Mouse (Mus musculus) layer of hippocampus, postnatal 36 days (tissue): ENCODE measurements at regions not wholly inside any gene's neighbourhood (a gene's known extent, or its start where the extent isn't known, plus 50 kb on each side); places are given as distances from the start of the nearest gene placed in this dataset.

ENCODE experiments used
- DNase-seq, 2 experiments: peaks; one replicate each; pipeline ENCODE4 v3.0.0; 2022

GRCm38 (mm10) chr2:61082640-61083039, 119.6 kb upstream of the Rbms1 start:
- no peak for DNase-seq

- peak in 1 of 2 experiments; percentile 4 for DNase-seq
Observed at GRCm38 (mm10) chr2:61080006-61080405, 117.0 kb upstream of the Rbms1 start.

GRCm38 (mm10) chr2:61071025-61071424, 108.0 kb upstream of the Rbms1 start:
- DNase-seq, result no peak

- DNase-seq, result no peak
Observed at GRCm38 (mm10) chr2:61067877-61068276, 104.9 kb upstream of the Rbms1 start.

GRCm38 (mm10) chr2:61062125-61062524, 99.1 kb upstream of the Rbms1 start:
- no peak for DNase-seq

- no peak for DNase-seq
Observed at GRCm38 (mm10) chr2:61060906-61061305, 97.9 kb upstream of the Rbms1 start.

GRCm38 (mm10) chr2:61058545-61059235, 95.7 kb upstream of the Rbms1 start:
- DNase-seq, result no peak

- no peak for DNase-seq
Observed at GRCm38 (mm10) chr2:61052296-61052695, 89.3 kb upstream of the Rbms1 start.

GRCm38 (mm10) chr2:61051808-61052207, 88.8 kb upstream of the Rbms1 start:
- no peak for DNase-seq

- no peak for DNase-seq
Observed at GRCm38 (mm10) chr2:61046111-61046767, 83.2 kb upstream of the Rbms1 start.

- no peak for DNase-seq
Observed at GRCm38 (mm10) chr2:61045467-61045866, 82.5 kb upstream of the Rbms1 start.

- no peak for DNase-seq
Observed at GRCm38 (mm10) chr2:61032920-61033319, 69.9 kb upstream of the Rbms1 start.

GRCm38 (mm10) chr2:61029706-61030105, 66.7 kb upstream of the Rbms1 start:
- no peak for DNase-seq

GRCm38 (mm10) chr2:61028578-61028977, 65.6 kb upstream of the Rbms1 start:
- no peak for DNase-seq

- DNase-seq, result no peak
Observed at GRCm38 (mm10) chr2:61027686-61028085, 64.7 kb upstream of the Rbms1 start.

GRCm38 (mm10) chr2:61022411-61022810, 59.4 kb upstream of the Rbms1 start:
- DNase-seq, result peak; percentile 7 to 27

GRCm38 (mm10) chr2:61020791-61021190, 57.8 kb upstream of the Rbms1 start:
- no peak for DNase-seq

GRCm38 (mm10) chr2:61013006-61013405, 50.0 kb upstream of the Rbms1 start:
- DNase-seq, result no peak
